Mouse (Mus musculus) kidney, embryonic 15.5 days (tissue): ENCODE measurements at regions not wholly inside any gene's neighbourhood (a gene's known extent, or its start where the extent isn't known, plus 50 kb on each side); places are given as distances from the start of the nearest gene placed in this dataset.

Experiments used
- ATAC-seq: fragments of 200-750 bp; cut with Nextera tagmentation; replicated peaks from 2 replicates; pipeline ENCODE4 v1.8.0; 2017; ENCODE audit warnings: moderate TSS enrichment; ENCODE audit not compliant: low FRiP score
- H3K27ac ChIP-seq: fragments of 300-500 bp; sonication (generic); 2 replicates; pipeline ENCODE4 v1.5.1; 2015; ENCODE audit warnings: mild to moderate bottlenecking, inconsistent platforms
- H3K27me3 ChIP-seq: fragments of 300-500 bp; sonication (generic); 2 replicates; pipeline ENCODE4 v1.6.1; 2015; ENCODE audit warnings: inconsistent platforms
- H3K36me3 ChIP-seq: fragments of 300-500 bp; sonication (generic); 2 replicates; pipeline ENCODE4 v1.6.1; 2015; ENCODE audit warnings: inconsistent platforms
- H3K4me1 ChIP-seq: fragments of 300-500 bp; sonication (generic); 2 replicates; pipeline ENCODE4 v1.6.1; 2015; ENCODE audit warnings: inconsistent platforms
- H3K4me2 ChIP-seq: fragments of 300-500 bp; sonication (generic); 2 replicates; pipeline ENCODE4 v1.6.1; 2015; ENCODE audit warnings: moderate library complexity, mild to moderate bottlenecking, inconsistent platforms
- H3K4me3 ChIP-seq: fragments of 300-500 bp; sonication (generic); replicated peaks from 2 replicates; pipeline ENCODE4 v1.5.1; 2015; ENCODE audit warnings: mild to moderate bottlenecking, inconsistent platforms
- H3K9ac ChIP-seq: fragments of 300-500 bp; sonication (generic); 2 replicates; pipeline ENCODE4 v1.6.1; 2015; ENCODE audit warnings: mild to moderate bottlenecking, inconsistent platforms
- H3K9me3 ChIP-seq: fragments of 300-500 bp; sonication (generic); replicated peaks from 2 replicates; pipeline ENCODE4 v1.6.1; 2016; ENCODE audit warnings: inconsistent platforms
- WGBS: fragments of 180-500 bp; shearing (Covaris S2); methylation state at CpG from one replicate; pipeline ENCODE4 v1.1.7; 2015; ENCODE audit warnings: mixed read lengths; 5-methylcytosine and 5-hydroxymethylcytosine counted together

DNA sequence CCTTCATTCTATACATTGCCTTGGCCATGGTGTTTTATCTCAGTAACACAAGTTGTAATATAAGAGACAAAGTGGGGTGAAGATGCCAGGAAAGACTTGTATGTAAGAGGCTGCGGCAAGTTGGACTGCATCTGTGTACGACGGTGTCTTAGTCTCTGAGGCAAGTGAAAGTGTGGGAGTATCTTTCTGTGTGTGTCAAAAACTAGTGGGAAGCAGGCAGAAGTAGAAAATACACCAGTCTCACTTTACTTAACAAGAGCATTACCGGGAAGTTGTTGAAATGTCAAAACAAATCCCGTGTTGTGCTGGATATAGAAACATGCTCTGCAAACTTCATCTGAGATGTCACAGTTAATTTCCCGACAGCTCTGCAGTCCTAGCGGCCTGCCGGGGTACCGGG is 200.9 kb downstream of the Kcnrg start:
- WGBS: 70% methylated on average over 9 of the region's 9 CpGs
- H3K9ac ChIP-seq: no peak overlapping the region

DNA sequence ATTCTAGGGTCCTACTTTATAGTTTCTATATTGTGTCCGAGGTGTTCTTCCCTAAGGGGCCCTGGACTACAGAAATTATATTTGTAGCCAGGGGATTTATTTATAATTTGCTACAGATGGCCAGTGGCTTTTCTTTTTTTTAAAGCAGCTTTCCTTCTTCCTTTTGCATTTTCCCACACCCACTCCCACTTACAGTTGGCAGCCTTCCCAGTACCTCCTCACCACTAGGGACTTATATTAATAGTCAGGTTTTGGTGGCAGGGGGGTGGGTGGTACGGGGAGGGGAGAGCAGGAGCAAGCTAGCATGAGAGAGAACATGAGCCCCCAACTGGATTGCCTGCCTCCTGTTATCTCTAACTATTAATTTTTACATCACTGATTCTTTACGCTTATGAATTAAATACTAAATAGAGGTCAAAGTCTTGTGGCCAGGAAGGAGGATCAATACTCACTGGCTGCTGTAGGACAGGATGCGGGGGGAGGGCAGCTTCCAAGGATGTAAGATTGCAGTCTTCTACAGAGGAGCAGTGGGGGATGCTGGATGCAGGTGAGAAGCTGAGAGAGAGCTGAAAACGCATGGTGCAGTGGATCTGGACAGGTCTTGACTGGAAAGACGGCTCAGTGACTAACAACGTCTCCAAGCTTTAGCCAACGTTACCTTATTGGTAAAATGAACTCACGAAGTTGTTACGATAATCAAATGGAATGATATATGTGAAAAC is 202.6 kb downstream of the Kcnrg start:
- ATAC-seq: no peak
- Histone ChIP-seq H3K27me3 (no peaks in the 10 kb centered on the region), H3K9me3 (no peaks in the 10 kb centered on the region), H3K4me1 (peaks cover 18% of the 10 kb centered on the region), H3K4me2 (no peak overlapping the region), H3K9ac (no peak overlapping the region), H3K36me3 (no peaks in the 10 kb centered on the region), H3K4me3 (no peak overlapping the region), H3K27ac (no peak overlapping the region)
- 66% methylated on average over 10 of the region's 10 CpGs for WGBS

More for the DNA sequence above, 200.9 kb downstream of the Kcnrg start:
- H3K36me3 ChIP-seq: no peaks in the 10 kb centered on the region
- H3K4me2 ChIP-seq: no peak overlapping the region
- ATAC-seq: no peak
- H3K4me3 ChIP-seq: no peak overlapping the region
- no peak overlapping the region for H3K27ac ChIP-seq
- peaks cover 18% of the 10 kb centered on the region for H3K4me1 ChIP-seq
- H3K27me3 ChIP-seq: no peaks in the 10 kb centered on the region
- no peaks in the 10 kb centered on the region for H3K9me3 ChIP-seq

DNA sequence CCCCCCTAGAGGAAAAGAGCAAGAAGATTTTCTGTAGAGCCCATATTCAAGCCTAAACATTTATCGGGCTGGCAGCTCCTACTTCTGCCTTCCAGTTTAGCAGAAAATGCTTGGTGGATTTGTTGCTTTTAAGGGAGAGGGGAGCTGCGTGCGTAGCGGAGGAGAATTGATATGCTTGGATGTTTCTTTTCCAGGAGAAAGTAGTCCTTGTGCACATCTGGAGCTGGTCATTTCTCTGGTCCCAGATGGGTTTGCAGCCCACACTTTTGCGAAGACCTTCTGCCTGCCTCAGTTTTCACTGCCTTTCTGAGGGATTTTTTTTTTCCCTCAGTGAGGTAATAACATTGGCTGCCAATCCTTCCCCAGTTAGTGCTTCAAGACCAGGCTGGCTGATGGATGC is 203.6 kb downstream of the Kcnrg start:
- no peaks in the 10 kb centered on the region for H3K36me3 ChIP-seq
- WGBS: 72% methylated on average over 5 of the region's 5 CpGs

DNA sequence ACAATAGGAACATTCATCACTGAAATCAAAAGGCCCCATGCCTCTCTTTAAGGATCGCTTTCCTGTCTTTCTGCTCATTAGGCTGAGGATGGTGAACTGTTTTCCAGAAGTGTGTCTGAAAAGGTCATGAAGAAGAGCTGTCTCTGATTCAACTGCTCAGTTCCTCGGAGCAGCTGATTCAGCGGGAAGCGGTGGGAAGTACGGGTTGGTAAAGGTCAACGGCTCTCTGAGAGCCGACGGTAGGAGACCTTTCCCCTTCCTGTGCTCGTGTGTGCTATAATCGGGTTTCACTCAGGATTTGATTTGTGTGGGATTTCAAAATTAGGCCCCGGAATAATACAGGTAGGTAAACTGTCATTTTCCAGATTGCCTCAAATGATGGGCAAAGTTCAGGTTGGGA is 210.5 kb downstream of the Kcnrg start:
- 28% methylated on average over 11 of the region's 11 CpGs for WGBS
- no peaks in the 10 kb centered on the region for H3K9me3 ChIP-seq
- no peak overlapping the region for H3K9ac ChIP-seq
- H3K36me3 ChIP-seq: no peaks in the 10 kb centered on the region
- no peak overlapping the region for H3K4me3 ChIP-seq
- no peaks in the 10 kb centered on the region for H3K27me3 ChIP-seq
- ATAC-seq: no peak
- no peak overlapping the region for H3K27ac ChIP-seq
- H3K4me1 ChIP-seq: peaks cover 14% of the 10 kb centered on the region
- H3K4me2 ChIP-seq: no peak overlapping the region

More for the DNA sequence above, 203.6 kb downstream of the Kcnrg start:
- Histone ChIP-seq H3K9ac (no peak overlapping the region), H3K27me3 (no peaks in the 10 kb centered on the region), H3K27ac (no peak overlapping the region), H3K4me1 (peaks cover 18% of the 10 kb centered on the region), H3K4me2 (no peak overlapping the region), H3K9me3 (no peaks in the 10 kb centered on the region), H3K4me3 (no peak overlapping the region)
- ATAC-seq: no peak

DNA sequence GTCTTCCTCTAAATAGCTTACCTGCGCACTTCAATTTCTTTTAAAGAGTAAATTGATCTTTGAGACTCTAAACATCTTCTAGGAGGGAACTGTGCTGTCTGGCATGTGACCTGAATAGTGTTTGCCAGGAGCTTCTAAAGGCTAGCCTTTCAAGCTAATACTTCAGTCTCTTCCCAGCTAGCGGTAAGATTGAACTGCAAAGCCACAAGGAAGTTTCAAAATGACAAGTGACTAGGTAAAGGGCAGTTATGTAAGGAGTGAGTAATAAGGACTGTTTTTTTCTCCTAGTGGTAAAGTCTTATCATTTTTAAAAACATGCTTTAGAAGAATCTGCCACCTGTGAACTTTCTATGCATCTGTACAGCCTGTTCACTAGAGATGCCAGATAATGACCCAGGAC is 211.1 kb downstream of the Kcnrg start:
- H3K4me3 ChIP-seq: no peak overlapping the region
- WGBS: 88% methylated on average over 2 of the region's 2 CpGs
- H3K4me1 ChIP-seq: peaks cover 14% of the 10 kb centered on the region
- no peaks in the 10 kb centered on the region for H3K27me3 ChIP-seq
- H3K36me3 ChIP-seq: no peaks in the 10 kb centered on the region
- ATAC-seq: no peak
- H3K9ac ChIP-seq: no peak overlapping the region
- H3K9me3 ChIP-seq: no peaks in the 10 kb centered on the region
- no peak overlapping the region for H3K4me2 ChIP-seq
- no peak overlapping the region for H3K27ac ChIP-seq

DNA sequence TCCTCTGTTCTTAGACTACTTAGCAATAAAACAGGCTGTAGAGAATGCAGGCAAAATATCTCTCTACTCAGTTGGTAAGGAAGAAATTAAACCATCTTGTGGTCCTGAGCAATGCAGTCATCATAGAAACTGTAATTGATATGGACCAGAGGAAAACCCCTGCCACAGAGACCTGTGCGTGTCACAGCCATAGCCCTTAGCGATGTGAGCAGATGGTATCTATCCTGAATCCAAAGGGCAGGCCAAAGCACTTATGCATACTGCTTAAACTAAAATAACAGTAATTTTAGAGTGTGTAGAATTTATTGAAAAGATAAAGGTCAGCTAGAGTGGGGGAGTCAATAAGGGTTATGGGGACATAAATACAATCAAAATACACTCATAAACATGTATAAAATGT is 212.0 kb downstream of the Kcnrg start:
- Histone ChIP-seq H3K4me1 (peaks cover 14% of the 10 kb centered on the region), H3K4me2 (no peak overlapping the region), H3K36me3 (no peaks in the 10 kb centered on the region), H3K9me3 (no peaks in the 10 kb centered on the region), H3K9ac (no peak overlapping the region), H3K27ac (no peak overlapping the region), H3K27me3 (no peaks in the 10 kb centered on the region), H3K4me3 (no peak overlapping the region)
- no peak for ATAC-seq
- WGBS: 24% methylated on average over 2 of the region's 2 CpGs

DNA sequence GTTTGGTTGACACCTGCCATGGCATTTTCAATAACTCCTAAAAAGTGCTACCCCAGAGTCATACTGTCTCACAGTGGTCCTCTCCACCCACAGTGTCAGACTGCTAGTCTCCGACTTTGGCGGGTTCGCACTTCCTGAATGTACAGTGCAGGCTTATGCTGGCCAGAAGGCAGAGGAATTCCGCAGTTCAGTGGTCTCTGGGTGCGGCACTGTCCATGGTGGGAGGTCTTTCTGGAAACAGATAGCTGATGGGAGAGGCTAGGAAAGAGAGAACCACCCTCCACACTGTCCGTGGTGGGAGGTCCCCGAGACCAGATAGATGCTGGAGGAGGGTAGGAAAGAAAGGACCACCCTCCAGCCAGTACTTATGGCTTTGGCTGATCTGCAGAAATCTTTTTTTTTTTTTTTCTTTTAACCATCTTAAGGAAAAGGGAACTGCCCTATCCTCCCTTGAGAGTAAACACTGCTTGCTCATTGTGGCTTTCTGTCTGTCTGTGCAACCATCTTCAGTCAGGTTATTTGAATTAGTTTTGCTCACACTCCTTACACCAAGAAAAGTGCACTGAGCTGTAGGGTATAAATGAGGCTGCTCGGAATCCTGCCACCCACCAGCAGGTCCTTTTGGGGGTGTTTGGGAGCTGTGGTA is 227.2 kb downstream of the Kcnrg start:
- no peaks in the 10 kb centered on the region for H3K27me3 ChIP-seq
- peak overlapping the region; percentile 32; the same call in 1 of the 2 replicates for H3K27ac ChIP-seq
- H3K4me1 ChIP-seq: peaks cover 25% of the 10 kb centered on the region
- peak overlapping the region; percentile 38 for H3K4me2 ChIP-seq
- H3K9me3 ChIP-seq: no peaks in the 10 kb centered on the region
- 31% methylated on average over 8 of the region's 8 CpGs for WGBS
- H3K36me3 ChIP-seq: no peaks in the 10 kb centered on the region
- no peak; the same call in 1 of the 2 replicates for ATAC-seq
- no peak overlapping the region for H3K4me3 ChIP-seq
- H3K9ac ChIP-seq: no peak overlapping the region

DNA sequence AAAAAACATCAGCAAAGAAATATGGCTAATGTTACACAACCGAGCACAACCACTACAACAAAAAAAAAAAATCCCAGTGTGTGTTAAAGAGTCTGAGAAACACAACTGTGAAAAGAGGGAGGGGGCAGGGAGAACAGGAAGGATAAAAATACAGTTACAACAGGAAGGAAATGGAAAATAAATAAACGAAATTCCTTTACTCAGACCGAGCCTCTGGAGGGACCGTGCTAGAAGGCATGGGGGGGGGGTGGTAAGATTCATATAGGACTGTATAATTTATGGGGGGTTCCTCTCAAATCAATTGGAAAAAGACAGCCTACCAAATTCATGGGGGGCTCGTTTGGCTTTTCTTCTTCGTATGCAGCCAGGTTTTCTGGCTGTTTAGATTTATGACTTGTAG is 228.5 kb downstream of the Kcnrg start:
- Histone ChIP-seq H3K9ac (no peak overlapping the region), H3K4me3 (no peak overlapping the region), H3K27me3 (no peaks in the 10 kb centered on the region), H3K27ac (peak overlapping the region; percentile 68), H3K36me3 (no peaks in the 10 kb centered on the region), H3K4me1 (peaks cover 25% of the 10 kb centered on the region), H3K4me2 (no peak overlapping the region), H3K9me3 (no peaks in the 10 kb centered on the region)
- WGBS: 29% methylated on average over 6 of the region's 6 CpGs
- peak; percentile 46; the same call in 1 of the 2 replicates for ATAC-seq

DNA sequence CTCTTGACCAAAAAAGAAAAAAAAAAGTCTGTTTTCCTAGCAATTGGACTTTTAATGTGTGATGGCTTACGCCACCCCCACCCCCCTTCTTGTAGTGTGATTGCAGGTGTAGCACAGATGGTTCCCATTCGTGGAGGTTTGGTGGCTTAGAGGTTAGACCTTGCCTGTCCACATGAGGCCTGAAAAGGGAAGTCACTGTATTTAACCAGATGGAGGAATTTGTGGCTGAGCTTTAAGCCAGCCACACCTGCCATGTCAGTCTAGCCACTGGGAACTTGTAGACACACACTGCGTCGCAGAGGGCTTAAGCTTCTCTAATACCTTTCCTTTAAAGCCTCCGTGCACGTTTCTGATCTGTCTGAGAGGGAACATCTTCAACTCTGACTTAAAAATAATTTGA is 229.0 kb downstream of the Kcnrg start:
- Histone ChIP-seq H3K27me3 (no peaks in the 10 kb centered on the region), H3K4me2 (no peak overlapping the region), H3K4me1 (peaks cover 25% of the 10 kb centered on the region), H3K9ac (no peak overlapping the region), H3K27ac (peak overlapping the region; percentile 24; the same call in 1 of the 2 replicates), H3K4me3 (no peak overlapping the region), H3K36me3 (no peaks in the 10 kb centered on the region), H3K9me3 (0 out of 2 replicates have a peak, but pooled peaks cover 4% of the 10 kb centered on the region)
- 53% methylated on average over 6 of the region's 6 CpGs for WGBS
- ATAC-seq: 0 out of 2 replicates have a peak, but pooled peaks have one; percentile 49

DNA sequence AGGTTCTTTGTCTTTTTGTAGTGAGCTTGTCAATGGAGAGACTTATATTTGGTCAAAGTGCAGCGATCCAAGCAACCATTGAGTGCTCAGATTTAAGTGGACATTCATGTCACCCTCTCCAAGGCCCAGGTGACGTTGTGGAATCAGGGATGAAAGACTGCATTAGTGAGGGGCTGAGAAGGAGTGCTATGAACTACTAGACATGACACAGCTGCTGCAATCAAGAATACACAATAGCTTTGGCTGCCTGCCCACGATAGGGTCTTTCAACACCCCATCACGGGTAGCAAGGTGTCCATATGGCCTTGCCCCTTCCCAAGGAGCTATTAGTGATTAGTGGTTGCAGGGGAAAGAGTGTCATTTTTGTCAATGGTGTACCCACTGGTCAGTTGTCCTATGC is 229.7 kb downstream of the Kcnrg start:
- 0 out of 2 replicates have a peak, but pooled peaks cover 4% of the 10 kb centered on the region for H3K9me3 ChIP-seq
- no peaks in the 10 kb centered on the region for H3K27me3 ChIP-seq
- no peaks in the 10 kb centered on the region for H3K36me3 ChIP-seq
- ATAC-seq: no peak
- no peak overlapping the region for H3K4me2 ChIP-seq
- no peak overlapping the region for H3K9ac ChIP-seq
- no peak overlapping the region for H3K4me3 ChIP-seq
- peaks cover 25% of the 10 kb centered on the region for H3K4me1 ChIP-seq
- peak overlapping the region; percentile 24; the same call in 1 of the 2 replicates for H3K27ac ChIP-seq
- WGBS: 56% methylated on average over 4 of the region's 4 CpGs

DNA sequence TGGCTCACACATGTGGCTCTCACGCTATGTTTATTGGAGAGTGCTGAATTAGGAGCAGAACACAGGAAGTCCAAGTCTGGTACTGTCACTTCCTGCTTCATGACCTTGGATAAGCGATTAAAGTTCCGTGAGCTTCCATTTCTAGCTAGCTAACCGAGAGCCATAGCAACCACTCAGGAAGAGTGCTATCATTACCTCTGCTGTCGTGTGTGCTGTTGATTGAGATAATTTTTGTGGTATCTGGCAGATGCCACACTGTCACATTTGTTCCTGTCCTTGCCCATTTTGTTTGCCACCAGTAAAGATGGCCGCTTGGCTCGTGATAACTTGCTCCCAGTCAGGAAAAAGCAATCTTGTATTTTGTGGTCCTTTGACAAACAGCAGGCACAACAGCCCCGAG is 230.6 kb downstream of the Kcnrg start:
- no peak overlapping the region for H3K4me2 ChIP-seq
- WGBS: 68% methylated on average over 8 of the region's 8 CpGs
- no peak overlapping the region for H3K27ac ChIP-seq
- H3K9ac ChIP-seq: no peak overlapping the region
- H3K27me3 ChIP-seq: no peaks in the 10 kb centered on the region
- no peaks in the 10 kb centered on the region for H3K36me3 ChIP-seq
- H3K4me1 ChIP-seq: peaks cover 25% of the 10 kb centered on the region
- H3K4me3 ChIP-seq: no peak overlapping the region
- H3K9me3 ChIP-seq: 0 out of 2 replicates have a peak, but pooled peaks cover 4% of the 10 kb centered on the region
- no peak for ATAC-seq

DNA sequence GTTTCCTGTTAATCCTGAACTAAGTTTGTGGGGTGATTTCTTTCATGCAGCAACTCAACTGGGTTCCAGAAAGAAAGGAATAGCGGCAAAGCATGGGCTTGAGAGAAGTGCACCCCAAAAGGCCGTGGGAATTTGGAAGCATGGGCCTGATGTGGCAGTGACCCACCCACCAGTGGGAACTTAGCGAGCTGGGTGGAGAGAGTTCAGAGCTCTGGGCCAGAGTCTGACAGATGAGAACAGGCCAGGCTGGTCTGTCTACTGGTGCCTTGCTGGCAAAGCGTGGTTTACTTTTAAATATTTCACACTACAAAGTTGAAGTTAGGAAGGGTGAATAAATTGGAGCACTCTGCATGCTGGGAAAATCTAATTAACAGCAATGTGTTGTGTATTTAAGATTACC is 235.2 kb downstream of the Kcnrg start:
- no peak for ATAC-seq

More for the DNA sequence above, 235.2 kb downstream of the Kcnrg start:
- Histone ChIP-seq H3K4me3 (no peak overlapping the region), H3K4me1 (no peaks in the 10 kb centered on the region), H3K9ac (no peak overlapping the region), H3K36me3 (no peaks in the 10 kb centered on the region), H3K9me3 (0 out of 2 replicates have a peak, but pooled peaks cover 4% of the 10 kb centered on the region), H3K27ac (no peak overlapping the region), H3K27me3 (no peaks in the 10 kb centered on the region), H3K4me2 (no peak overlapping the region)
- WGBS: 87% methylated on average over 4 of the region's 4 CpGs
